Mouse (Mus musculus) brain, embryonic 18.5 days (tissue): ENCODE measurements around the gene Tenm4.

Experiments used
- DNase-seq: peaks from one replicate; pipeline ENCODE4 v3.0.0-alpha.2; 2012; ENCODE audit warnings: low read depth, low spot score

Tenm4 gene

GRCm38 (mm10) chr7:96408161-96408889, 237.3 kb downstream of the Tenm4 start:
- no peak for DNase-seq

GRCm38 (mm10) chr7:96409323-96409880, 238.4 kb downstream of the Tenm4 start:
- no peak for DNase-seq

DNA sequence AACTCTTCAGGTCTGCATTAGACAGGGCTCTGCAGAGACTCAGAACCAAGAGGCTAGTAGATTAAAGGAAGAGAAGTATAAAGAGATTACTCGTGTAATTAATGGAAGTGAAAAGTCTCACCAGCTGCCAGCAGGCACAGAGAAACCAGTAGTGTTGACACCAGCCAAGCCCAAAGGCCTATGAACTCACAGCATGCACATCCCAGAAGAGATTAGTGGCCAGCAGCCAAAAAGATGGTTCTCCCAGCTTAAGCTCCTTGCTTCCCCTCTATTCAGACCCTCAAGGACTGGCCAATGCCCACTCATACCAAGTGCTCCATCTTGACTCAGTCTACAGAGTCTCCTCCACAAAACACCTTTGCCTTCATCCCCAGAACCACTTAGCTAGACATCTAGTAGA, 242.8 kb downstream of the Tenm4 start:
- no peak for DNase-seq

GRCm38 (mm10) chr7:96414290-96415055, 243.4 kb downstream of the Tenm4 start:
- no peak for DNase-seq

- peak; percentile 71 for DNase-seq
Measured at GRCm38 (mm10) chr7:96417251-96418004, 246.4 kb downstream of the Tenm4 start.

GRCm38 (mm10) chr7:96418146-96418545, 247.1 kb downstream of the Tenm4 start:
- no peak for DNase-seq

DNA sequence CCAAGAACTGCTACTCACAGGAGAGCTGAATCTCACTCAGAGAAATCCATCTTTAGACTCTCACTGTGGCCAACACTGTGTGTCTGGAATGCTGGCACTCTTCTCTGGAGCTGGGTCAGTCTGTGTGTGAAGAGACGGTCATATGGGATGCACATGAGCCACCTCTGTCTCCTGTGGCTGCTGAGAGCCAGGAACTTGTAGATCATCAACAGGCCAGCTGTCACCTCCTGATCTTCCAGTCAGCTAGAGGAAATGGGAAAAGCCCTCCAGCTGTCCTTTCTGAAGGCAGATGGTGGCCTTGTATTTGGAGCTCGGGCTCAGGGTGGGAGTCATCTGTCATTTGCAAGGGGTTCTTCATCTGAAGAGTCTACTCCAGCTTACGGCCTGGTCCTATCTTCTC, 249.0 kb downstream of the Tenm4 start:
- no peak for DNase-seq

GRCm38 (mm10) chr7:96420926-96421605, 250.0 kb downstream of the Tenm4 start:
- DNase-seq, result no peak

GRCm38 (mm10) chr7:96426954-96427353, 255.9 kb downstream of the Tenm4 start:
- DNase-seq, result no peak

GRCm38 (mm10) chr7:96433307-96433706, 262.3 kb downstream of the Tenm4 start:
- no peak for DNase-seq

GRCm38 (mm10) chr7:96438392-96438791, 267.3 kb downstream of the Tenm4 start:
- no peak for DNase-seq

DNA sequence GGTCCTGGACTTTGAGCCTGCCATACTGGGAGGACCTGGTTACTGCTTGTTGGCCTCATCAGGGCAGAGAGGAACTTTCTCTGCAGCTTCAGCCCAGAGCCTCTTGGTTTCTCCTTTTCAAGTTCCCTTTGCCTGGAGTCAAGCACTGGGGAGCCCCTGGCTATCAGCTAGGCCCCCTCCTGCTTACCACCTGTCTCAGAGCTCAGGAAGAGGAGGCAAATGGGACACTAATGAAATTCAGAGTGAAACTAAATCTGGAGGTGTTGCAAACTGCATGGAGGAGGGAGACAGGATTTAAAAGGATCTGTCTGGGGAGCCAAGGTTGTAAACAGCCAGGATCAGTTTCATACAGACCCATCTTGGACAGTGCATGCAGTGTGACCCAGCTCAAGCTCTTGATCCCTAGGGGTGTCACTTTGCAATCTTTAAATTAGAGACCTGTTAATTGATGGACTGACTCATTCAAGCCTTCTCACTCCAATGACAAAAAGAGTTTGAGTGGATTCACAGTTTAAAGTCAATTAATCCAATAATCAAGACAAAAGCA, 269.2 kb downstream of the Tenm4 start:
- no peak for DNase-seq

- DNase-seq, result no peak
Measured at GRCm38 (mm10) chr7:96445771-96446170, 274.7 kb downstream of the Tenm4 start.

- DNase-seq, result no peak
Measured at GRCm38 (mm10) chr7:96447806-96448397, 276.9 kb downstream of the Tenm4 start.

- DNase-seq, result no peak
Measured at GRCm38 (mm10) chr7:96455957-96456356, 284.9 kb downstream of the Tenm4 start.

- DNase-seq, result no peak
Measured at GRCm38 (mm10) chr7:96456618-96457017, 285.6 kb downstream of the Tenm4 start.

- no peak for DNase-seq
Measured at GRCm38 (mm10) chr7:96457891-96458290, 286.8 kb downstream of the Tenm4 start.

GRCm38 (mm10) chr7:96458992-96459391, 287.9 kb downstream of the Tenm4 start:
- no peak for DNase-seq

- no peak for DNase-seq
Measured at GRCm38 (mm10) chr7:96466761-96467160, 295.7 kb downstream of the Tenm4 start.

DNA sequence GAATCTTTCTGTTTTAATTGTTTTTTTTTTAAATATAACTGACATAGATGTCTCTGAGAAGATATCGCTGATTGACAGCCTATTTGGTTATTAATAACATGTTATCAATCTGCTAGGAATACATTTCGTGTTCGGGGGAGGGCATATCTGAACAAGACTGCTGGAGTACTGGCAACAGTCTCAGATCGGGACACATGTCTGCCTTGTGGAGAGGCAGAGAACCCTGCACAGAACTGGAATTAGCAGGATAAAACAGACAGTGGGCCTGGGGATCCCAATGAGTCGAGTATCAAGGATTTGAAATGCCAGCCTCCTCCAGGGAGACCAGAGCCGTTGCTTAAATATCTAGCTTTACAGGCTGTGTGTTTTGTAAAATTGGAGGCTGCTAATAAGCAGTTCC, 299.8 kb downstream of the Tenm4 start:
- DNase-seq, result no peak
